Mouse (Mus musculus) heart, postnatal 0 days (tissue): ENCODE results near the gene Dock8.

Experiments
- CTCF ChIP-seq: IDR thresholded peaks from 2 replicates; pipeline ENCODE4 v1.5.1; 2016; ENCODE audit warnings: antibody characterized with exemption, control low read depth, low read depth
- EP300 ChIP-seq: IDR thresholded peaks from 2 replicates; pipeline ENCODE4 v1.6.1; 2016; ENCODE audit warnings: antibody characterized with exemption, low read depth

DNA sequence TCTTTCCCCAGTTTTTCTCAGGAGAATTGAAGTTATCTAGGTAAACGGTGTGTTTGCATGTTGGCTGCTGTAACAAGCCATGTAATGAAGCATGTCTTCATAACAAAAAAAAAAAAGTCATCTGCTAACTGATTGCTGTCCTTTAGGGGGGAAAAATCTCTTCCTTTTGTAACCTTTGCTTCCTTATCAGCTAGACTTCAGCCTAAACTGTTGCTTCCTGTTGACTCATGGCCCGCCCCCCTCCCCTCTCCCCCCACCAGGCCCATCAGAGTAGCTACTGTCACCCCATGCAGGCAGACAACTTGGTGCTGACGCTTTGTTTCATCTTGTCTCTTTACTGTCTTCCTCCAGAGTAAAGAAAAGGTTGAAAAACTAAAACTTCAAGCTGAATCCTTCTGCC, 95.8 kb downstream of the Dock8 start:
- TF ChIP-seq CTCF (no peak), EP300 (no peak)
